Mouse (Mus musculus): ENCODE data around the gene Vmn1r55.
"Not testable (repeated sequence)": the region's sequence is repeated elsewhere in the genome, so short reads cannot be mapped to it uniquely, and the experiment has no call there.

Vmn1r55 gene

DNA sequence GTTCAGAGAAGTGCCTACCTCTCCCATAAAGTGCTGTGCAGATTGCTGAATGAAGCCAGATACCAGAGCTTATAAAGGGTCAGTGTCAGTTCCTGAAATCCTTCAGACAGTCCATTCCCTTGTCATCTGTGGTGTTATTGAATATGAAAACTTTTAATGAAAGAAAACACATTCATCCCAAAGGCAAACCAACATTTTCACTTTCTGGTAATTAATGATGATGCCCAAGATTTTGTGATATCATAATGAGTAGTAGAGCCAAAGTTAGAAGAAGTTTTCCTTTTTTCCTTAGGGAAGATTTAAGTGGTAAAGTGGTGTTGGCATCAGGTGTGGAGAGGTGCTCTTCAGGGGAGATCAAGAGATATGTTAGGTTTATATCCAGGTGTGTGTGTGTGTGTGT lies at the start of gene Vmn1r55:
Gene Vmn1r55 (minus strand): TSS at position 101 of the 400 bp plus-strand sequence.
- not testable (repeated sequence) for DNase-seq (ENCODE audit: low spot score in 2 of 2)

DNA sequence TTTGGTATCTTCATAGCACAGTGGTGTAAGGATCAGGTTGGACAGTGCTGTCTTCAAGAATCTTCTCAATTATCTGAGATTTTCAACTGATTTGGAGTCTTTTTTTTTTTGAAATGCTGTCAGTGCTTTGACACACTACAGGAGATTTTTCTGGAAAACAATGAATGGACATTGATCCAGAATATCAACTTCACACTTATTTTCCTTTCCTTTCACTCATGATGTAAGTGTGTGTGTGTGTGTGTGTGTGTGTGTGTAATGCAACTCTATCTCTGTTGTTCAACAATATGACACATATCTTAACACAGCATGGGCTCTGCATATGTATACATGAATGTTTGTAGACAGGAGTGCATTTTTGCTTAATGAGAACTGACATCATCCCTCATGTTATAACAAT lies 47.2 kb upstream of the Vmn1r55 start, which contains the start of gene Vmn1r56:
Gene Vmn1r56 (minus strand): TSS at position 101 of the 400 bp plus-strand sequence.
- not testable (repeated sequence) for DNase-seq (ENCODE audit: low spot score in 2 of 2)

DNA sequence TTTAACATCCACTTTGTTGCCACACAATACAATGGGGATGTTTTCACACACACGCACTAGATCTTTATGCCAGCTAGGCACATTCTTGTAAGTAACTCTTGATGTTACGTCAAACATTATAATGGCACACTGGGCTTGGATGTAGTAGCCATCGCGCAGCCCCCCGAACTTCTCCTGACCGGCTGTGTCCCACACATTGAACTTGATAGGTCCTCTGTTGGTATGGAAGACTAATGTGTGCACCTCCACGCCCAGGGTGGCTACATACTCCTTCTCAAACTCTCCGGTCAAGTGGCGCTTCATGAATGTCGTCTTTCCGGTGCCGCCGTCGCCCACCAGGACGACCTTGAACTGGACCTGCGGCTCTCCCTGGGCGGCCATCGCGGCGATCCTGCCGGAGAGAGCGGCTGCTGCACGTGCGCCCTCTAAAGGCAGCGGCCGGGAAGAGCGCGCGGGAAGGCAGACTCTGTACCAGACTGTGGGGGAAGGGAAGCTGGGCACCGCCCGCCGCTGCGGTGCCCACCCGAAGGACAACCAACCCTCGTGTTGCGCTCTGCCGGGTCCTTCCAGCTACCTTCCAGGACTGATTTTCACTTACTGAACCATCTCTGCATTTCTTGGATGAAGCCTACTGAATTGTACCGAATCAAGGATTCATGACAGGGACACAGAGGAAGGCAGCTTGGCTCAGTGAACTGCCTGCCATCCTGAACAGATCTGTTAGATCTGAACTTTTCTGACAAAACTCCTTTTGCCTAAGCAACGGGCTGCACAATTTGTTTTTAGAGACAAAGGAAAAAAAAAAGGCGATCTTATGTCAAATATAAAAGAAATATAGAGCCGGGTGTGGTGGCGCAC lies 23.7 kb downstream of the Vmn1r55 start, which contains the start of gene Rasl2-9:
Gene Rasl2-9 (minus strand): TSS at position 402 of the 858 bp plus-strand sequence.
- peak; percentile 52 to 80 for DNase-seq (ENCODE audit: low spot score in 2 of 2)

DNA sequence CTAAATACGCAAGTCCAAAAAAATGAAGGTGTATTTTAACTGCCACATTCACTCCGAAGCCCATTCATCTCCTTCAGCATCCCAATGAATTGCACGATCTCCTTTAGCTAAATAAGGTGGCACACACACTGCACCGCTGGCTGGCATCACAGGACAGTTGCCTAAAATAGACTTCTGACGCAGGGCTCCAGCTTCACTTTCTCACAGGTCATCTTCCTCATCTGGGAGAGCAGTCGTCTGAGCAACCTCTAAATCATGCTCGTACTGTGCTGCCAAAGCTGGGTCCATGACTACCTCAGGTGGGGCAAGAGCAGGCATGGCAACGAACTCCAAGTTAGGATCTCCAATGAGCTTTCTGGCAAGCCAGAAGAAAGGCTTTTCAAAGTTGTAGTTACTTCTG lies 24.4 kb downstream of the Vmn1r55 start:
- no peak for DNase-seq (ENCODE audit: low spot score in 2 of 2)

DNA sequence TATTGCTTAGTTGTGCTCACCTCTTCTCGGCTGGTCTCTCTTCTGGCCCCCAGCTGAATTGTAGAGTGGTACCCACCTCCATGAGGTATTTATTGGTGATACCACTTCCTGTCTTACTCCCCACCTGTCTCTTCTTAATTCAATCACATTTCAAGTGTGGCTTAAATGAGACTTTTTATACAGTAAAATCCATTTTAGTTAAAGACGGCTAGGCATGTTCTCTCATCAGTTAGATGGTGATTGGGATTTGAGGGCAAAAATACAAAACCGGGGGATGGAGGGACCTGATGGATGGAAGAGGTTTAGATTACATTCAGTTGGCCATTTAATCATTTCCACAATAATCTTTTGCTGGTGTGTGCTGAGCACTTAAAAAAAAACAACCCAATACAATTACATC lies 32.6 kb downstream of the Vmn1r55 start, which contains the start of gene Rfpl4:
Gene Rfpl4 (minus strand): TSS at position 101 of the 400 bp plus-strand sequence.
- no peak for DNase-seq (ENCODE audit: low spot score in 2 of 2)

DNA sequence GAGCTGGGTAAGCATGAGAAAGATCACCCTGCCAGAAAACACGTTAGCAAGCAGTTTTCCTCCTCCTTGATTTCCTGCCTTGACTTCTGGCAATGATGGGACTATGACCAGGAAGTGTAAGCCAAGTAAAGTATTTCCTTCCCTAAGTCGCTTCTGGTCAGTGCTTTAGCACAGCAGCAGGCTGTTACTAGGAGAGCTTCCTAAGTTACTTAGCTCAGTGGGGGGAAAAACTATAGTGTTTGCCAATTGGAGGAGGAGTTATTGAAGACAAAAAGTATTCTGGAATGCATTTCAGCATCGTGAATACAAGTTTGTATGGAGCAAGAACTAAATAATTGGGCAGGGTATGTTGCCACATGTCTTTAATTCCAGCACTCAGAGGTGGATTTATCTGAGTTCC lies 36.8 kb downstream of the Vmn1r55 start:
- DNase-seq (ENCODE audit: low spot score in 2 of 2) = no peak

DNA sequence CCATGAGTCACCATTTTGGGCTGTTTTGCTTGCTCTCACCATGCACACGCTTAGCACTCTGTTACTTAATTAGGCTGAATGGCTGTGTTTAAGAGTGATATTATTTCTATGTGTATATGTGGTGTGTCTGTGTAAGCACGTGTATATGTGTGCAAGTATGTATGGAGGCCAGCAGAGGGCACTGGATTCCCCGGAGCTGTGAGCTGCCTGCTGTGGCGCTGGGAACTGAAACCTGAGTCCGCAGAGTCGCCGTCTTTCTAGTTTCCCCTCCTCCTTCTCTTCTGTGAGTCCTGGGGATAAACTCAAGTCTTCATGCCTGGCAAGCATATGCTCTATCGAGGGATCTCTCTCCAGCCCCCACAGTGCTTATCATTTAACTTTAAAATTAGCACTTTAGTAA lies 40.2 kb downstream of the Vmn1r55 start:
- DNase-seq (ENCODE audit: low spot score in 2 of 2) = no peak

DNA sequence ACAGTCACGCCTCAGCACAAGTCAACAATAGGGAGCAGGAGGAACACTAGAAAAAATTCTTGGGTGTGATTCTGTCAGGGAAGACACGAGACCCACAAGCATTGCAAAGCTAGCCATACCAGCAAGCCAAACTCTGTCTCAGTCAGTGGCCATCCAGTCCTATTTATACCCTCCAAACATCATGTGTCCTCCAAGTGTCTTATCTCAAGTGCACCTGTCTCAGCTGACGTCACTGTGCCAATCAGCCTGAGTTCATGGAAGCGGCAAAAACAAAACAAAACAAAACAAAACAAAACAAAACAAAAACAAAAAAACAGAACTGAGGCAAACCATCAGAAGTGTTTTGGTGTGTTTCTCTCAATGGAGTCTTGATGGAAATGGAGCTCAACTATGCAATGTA lies 41.2 kb downstream of the Vmn1r55 start:
- no peak for DNase-seq (ENCODE audit: low spot score in 2 of 2)

DNA sequence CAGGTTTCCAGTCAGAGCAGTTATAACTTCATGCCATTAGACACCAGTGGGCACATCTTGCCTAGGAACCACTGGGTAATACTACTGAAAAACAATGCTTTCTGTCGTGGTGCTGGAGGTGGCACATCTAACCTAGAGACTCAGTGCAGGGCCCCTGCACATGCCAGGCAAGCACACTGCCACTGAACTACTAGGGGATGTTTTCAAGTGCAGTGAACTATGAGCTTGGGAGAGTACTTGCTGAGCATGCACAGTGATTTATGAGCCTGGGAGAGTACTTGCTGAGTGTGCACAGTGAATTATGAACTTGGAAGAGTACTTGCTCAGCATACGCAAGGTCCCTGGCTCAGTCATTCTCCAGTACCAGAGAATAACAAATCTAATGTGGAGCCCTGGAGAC lies 46.9 kb downstream of the Vmn1r55 start:
- DNase-seq (ENCODE audit: low spot score in 2 of 2) = no peak

DNA sequence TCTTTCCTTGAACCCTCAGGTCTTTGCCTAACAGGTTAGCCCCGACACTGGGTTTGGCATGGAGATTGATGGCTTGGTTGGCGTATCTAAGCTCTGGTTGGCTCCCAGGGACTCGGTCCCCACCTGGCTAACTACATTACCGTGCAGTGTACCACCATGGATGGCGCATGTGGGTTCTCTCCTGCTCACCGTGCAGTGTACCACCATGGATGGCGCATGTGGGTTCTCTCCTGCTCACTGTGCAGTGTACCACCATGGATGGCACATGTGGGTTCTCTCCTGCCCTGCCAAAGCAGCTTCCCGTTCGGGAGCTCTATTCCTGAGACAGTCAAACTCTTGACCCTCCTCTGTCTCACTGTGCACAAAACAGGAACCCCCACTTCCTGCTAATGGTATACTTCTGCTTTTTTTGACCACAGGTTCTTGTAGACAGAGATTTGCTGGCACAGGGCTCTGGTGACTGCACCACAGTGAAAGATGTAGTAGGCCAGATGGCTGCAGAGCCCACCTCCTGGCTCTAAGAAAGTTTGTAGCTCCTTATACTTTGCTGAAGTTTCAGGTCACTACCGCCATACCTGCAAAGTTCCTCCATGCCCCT lies 48.3 kb downstream of the Vmn1r55 start:
- peak in 1 of 2 experiments; percentile 44 for DNase-seq (ENCODE audit: low spot score in 2 of 2)

DNA sequence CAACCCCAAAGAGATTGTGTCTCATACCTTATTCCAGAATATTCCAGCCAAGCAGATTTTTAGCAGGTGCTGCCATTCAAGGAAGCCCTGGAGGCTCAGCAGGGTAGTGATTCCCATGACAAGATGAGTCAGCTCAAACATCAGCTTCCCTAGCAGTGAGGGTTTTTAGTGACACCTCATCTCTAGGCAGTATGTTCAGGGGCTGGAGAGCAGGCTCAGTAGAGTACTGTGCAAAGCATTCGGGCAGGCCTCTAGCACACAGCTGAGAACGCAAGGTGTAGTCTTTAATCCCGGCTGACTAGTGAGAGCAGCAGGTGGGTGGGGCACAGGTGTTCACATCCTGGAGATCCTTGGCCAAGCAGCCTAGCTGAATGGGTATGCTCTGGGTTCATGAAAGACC lies 49.7 kb downstream of the Vmn1r55 start:
- DNase-seq (ENCODE audit: low spot score in 2 of 2) = peak in 1 of 2 experiments; percentile 14

DNA sequence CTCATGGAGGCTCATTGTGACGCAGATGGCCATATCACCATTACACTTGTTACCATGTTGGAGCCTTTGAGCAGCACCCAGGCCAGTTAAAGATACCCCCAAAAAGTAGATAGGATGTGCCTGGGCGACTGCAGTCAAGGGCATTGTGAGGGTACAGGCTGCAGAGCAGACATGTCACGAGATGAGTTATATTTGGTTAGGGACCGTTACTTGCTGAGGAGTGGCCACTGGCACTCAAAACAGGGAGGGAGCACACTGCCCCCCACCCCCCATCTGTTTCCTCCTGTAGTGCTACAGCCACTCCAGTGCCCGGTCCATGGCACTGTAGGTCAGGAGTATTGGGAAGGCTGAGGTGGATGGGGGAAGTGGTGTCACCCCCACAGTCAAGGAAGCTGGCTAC lies 50.7 kb downstream of the Vmn1r55 start:
- DNase-seq (ENCODE audit: low spot score in 2 of 2) = no peak

DNA sequence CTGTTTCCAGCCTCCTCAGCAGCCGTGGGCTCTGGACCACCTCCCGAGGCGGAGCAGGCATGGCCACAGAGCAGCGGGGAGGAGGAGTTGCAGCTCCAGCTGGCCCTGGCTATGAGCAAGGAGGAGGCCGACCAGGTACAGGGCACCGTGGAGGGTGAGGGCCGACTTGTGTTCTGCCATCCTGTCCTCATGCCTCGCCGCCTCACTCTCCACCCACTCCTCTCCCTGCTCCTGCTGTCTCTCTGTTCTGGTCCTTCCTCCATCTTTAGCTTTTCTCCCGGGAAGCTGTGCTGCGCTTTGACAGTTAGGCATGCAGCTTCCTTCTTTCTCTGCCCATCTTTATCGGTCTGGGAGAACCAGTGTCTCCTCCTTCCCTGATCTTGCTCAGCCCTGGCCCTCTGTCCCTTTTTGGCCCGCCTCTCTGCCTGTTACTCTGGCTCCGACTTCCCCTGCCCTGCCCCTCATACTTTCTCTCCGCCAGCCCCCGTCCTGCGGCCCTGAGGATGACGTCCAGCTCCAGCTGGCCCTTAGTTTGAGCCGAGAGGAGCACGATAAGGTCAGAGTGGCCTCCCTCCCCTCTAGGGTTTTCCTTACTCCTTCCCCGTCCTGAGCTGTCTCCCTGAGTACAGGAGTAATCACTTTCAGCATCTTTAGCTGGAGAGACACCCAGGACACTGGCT lies 56.5 kb downstream of the Vmn1r55 start:
- DNase-seq (ENCODE audit: low spot score in 2 of 2) = no peak

DNA sequence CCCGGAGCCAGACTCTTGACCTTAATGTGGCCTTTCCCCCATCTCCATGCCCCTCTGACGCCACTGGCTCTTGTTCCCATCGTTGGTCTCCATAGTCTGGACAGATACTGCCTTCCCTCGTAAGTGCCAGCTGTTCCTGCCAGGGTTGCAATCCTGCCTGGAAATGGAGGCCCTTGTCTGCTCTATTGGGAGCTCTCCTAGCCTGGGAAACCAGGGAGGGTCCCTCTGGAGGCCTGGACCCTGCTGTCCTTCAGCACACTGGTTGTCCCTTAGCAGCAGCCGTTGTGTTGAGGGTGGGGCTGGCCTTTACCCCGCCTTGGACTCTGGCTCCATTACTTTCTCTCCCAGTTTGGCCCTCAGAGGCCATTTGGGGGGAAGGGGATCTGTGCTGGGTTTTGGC lies 57.1 kb downstream of the Vmn1r55 start:
- DNase-seq (ENCODE audit: low spot score in 2 of 2) = no peak

DNA sequence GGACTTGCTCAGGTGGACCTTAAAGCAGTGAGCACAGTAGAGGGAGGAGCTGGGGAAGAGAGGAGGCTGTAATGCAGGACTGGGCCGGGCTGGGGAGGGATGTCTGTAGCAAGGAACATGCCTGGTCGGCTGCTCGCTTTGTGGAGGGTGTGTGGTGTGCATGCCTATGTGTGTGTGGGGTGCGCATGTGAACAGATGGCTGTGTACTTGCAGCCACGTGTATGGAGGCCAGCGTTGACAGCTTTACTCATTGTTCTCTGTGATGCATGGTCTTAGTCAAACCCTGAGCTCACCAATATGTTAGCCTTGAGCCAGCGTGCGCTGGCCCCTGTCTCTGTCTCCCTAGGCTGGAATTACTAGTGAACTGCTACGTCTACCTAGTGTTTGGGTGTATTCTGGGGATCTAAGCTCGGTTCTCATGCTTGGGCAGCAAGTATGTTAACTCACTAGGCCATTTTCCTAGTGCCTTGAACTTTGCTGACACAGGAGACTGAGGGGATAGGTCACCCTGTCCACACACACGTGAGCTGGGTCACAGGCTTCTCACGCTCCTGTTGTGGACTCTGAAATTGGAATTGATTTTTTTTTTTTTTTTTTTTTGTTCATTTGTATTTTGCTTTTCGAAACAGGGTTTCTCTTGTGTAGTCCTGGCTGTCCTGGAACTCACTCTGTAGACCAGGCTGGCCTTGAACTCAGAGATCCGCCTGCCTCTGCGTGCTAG lies 58.3 kb downstream of the Vmn1r55 start:
- no peak for DNase-seq (ENCODE audit: low spot score in 2 of 2)

DNA sequence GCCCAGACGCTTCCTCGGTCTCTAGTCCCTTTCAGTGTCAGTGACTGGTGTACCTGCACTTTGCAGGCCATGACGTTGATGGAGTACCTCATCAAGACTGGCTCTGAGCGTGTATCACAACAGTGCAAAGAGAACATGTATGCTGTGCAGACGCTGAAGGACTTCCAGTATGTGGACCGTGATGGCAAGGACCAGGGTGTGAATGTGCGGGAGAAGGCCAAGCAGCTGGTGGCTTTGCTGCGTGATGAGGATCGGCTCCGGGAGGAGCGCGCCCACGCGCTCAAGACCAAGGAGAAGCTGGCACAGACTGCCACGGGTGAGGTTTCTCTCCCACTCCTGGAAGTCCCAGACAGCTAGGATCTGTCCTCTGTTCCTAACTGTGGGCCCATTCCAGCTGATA lies 59.6 kb downstream of the Vmn1r55 start:
- no peak for DNase-seq (ENCODE audit: low spot score in 2 of 2)

DNA sequence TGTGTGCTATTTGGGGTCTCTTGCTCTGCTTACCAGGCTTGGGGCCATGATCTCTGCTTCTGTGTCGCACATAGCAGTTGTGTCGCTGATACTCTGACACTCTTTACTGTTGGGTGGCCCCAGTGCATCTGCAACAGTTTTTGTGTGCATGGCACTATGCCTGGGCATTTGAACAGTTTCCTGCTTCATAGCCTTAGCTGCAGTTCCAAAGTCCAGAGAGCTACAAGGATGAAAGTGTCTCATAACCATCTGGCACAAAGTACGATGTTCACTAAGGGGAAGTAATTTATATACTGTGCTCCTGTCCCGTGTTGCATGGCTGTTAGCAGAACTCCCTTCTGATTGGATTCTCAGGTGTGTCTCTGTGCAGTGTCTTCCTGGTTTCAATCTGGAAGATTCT lies 61.6 kb downstream of the Vmn1r55 start:
- no peak for DNase-seq (ENCODE audit: low spot score in 2 of 2)

DNA sequence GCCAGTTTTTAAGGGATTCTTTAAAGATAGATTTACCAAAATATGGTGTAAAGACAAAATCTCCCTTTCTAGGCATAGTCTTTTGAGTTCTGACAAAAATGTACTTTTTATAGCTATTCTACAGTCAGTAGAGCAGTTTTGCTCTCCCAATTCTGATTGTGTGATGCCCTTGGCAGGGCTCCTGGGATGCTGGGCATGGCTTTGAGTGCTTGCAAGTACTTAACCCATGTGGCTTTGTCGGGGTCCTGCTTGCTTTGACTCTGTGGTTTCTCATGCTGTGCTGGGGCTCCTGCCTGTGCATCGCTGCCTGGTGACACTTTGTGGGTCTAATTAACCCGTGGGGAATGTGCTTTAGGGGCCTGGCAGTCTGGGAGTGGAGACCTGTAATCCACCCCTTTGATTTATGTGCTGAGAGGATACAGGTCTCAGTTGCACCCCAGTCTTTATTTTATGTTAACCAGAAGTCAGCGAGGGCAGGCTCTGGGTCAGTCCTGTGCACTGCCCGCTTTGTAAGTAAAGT lies 62.5 kb downstream of the Vmn1r55 start:
- no peak for DNase-seq (ENCODE audit: low spot score in 2 of 2)

DNA sequence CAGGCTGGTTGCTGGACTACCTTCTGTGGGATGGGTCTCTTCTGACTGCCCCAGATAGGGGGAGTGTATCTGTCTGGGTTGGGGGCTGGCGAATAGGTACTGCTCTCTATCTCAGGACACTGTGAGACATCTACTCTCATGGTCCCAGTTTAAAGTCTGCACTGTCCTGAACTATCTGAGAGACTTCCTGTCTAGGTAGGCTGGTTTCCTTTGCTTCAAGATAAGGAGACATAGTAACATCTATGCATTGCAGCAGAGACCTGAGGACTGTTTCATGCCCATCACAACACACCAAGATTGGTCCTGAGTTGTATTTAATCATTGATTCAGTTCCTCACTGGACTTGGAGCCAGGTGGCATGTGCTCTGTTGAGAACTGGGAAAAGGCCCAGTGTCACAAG lies 64.0 kb downstream of the Vmn1r55 start:
- DNase-seq (ENCODE audit: low spot score in 2 of 2) = no peak

DNA sequence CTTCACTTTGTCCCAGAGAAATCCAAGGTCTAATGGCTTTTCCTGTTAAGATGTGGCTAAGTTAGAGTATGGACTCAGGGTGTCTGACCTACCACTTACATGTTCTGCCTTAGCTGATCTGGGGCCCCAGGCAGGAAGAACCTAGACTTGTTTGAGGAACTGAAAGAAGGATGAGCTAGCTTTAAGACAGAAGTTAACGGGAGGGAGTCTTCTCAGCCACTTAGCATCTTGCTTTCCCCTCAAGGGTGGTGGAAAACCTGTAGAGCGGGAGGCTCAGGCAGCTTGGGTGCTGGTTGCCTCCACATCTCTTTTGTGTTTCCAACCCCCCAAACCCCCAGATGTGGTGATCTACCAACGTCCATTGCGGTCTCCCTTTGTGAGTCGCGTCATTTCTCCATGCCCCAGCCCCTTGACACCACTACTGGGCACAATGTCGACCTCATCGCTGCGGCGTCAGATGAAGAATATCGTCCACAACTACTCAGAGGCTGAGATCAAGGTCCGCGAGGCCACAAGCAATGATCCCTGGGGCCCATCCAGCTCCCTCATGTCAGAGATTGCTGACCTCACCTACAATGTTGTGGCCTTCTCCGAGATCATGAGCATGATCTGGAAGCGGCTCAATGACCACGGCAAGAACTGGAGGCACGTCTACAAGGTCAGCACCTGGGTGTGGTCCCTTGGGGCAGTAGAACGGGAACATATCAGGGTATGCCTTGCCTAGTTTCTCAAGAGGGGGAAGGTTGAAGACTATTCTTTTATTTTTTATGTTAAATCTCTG lies 66.0 kb downstream of the Vmn1r55 start:
- no peak for DNase-seq (ENCODE audit: low spot score in 2 of 2)

DNA sequence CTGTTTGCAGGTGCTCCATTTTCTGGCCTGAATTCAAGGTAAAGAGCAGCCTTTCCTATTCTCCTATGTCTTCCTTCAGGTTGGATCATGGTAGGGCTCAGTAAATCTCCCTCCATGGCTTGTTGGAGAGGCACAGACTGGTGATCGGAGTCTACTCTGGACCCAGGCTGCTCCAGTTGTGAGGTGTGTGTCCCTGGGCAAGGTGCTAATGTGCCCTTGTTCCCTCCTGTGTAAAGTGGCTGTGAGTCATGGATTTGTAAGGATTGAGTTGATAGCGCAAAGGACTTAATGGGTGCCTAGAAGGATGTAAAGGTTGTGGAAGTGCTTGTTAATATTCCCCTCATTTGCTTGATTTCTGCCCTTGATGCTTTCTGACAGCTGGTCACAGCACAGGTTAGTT lies 67.5 kb downstream of the Vmn1r55 start:
- DNase-seq (ENCODE audit: low spot score in 2 of 2) = no peak

Measured in frontal cortex, postnatal 10 days (tissue).